Mouse (Mus musculus) midbrain, embryonic 14.5 days (tissue): ENCODE measurements around the gene Qsox1. TPM values are rescaled to one million over a fixed set of nuclear protein-coding genes. Genes with fewer than 3 reads are reported as not detected.

ENCODE experiments used
- ATAC-seq: fragments of 200-750 bp; cut with Nextera tagmentation; 2 replicates; pipeline ENCODE4 v1.8.0; 2017; ENCODE audit warnings: moderate number of reproducible peaks, moderate library complexity; ENCODE audit not compliant: low FRiP score, low TSS enrichment
- DNase-seq: peaks from one replicate; pipeline ENCODE4 v3.0.0-alpha.2; 2015
- H3K27ac ChIP-seq: fragments of 300-500 bp; sonication (generic); replicated peaks from 2 replicates; pipeline ENCODE4 v1.5.1; 2014; ENCODE audit warnings: mild to moderate bottlenecking, low read depth, low read length, moderate library complexity
- H3K27me3 ChIP-seq: fragments of 300-500 bp; sonication (generic); 2 replicates; pipeline ENCODE4 v1.6.1; 2014; ENCODE audit warnings: low read length, control low read depth, mixed read lengths; ENCODE audit not compliant: control insufficient read depth, insufficient read depth
- H3K36me3 ChIP-seq: fragments of 300-500 bp; sonication (generic); 2 replicates; pipeline ENCODE4 v1.6.1; 2014; ENCODE audit warnings: low read length, control low read depth; ENCODE audit not compliant: control insufficient read depth, insufficient read depth
- H3K4me1 ChIP-seq: fragments of 300-500 bp; sonication (generic); 2 replicates; pipeline ENCODE4 v1.6.1; 2014; ENCODE audit warnings: mild to moderate bottlenecking, antibody characterized with exemption, low read length, control low read depth; ENCODE audit not compliant: control insufficient read depth, insufficient read depth
- H3K4me2 ChIP-seq: fragments of 300-500 bp; sonication (generic); 2 replicates; pipeline ENCODE4 v1.6.1; 2014; ENCODE audit warnings: mild to moderate bottlenecking, low read length, moderate library complexity
- H3K4me3 ChIP-seq: fragments of 300-500 bp; sonication (generic); replicated peaks from 2 replicates; pipeline ENCODE4 v1.5.1; 2014; ENCODE audit warnings: low read depth, low read length
- H3K9ac ChIP-seq: fragments of 300-500 bp; sonication (generic); replicated peaks from 2 replicates; pipeline ENCODE4 v1.6.1; 2014; ENCODE audit warnings: mild to moderate bottlenecking, low read length, moderate library complexity
- H3K9me3 ChIP-seq: fragments of 300-500 bp; sonication (generic); 2 replicates; pipeline ENCODE4 v1.6.1; 2016; ENCODE audit warnings: low read length, control low read depth, mixed read lengths; ENCODE audit not compliant: control insufficient read depth
- WGBS: fragments of 180-500 bp; shearing (Covaris S2); extraction: QIAGEN DNeasy Blood & Tissue Kit; methylation state at CpG from one replicate; pipeline ENCODE4 v1.1.7; 2014; 5-methylcytosine and 5-hydroxymethylcytosine counted together
- polyA plus RNA-seq: library from polyadenylated mRNA; unstranded; fragments of >200 nt; fragmentation: Nextera tagmentation; extraction: Ambion mirVana; gene quantifications from 2 replicates; pipeline ENCODE4 v1.2.1, GENCODE M21; 2014

Gene Qsox1
- polyA plus RNA-seq, 1 experiment from 2014 or later, result 7.6 TPM

DNA sequence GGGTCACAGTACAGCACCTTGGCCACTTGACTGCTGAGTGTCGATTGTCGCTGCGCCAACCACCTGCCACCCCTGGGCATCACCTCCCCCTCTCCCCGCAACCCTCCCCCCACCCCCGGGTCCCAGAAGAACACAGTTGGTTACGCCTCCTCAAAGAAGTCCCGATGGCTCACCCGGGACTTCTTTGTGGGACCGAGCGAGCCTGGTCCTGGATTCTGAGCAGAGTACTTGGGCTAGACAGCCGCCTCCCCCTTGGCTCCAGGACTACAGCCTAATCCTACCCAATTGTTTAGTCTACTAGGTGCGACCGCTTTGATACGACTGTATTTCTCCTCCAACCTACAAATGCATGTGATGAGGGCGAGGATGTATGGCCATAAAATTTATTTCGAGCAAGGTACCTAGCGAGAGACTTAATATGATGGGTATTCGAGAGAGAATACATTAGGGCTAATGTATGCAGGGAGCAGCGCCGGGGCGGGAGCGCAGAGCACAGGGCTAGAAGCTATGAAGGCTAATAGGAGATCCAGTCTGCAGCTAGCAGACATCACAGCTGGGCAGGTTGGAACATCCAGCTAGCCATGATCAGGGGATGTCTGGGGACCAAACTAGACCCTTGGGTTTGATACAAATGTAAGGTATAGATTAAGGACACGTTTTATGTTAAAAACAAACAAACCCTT lies 83.4 kb downstream of the Qsox1 start:
- Histone ChIP-seq H3K36me3 (no peaks in the 10 kb centered on the region), H3K9ac (no peak overlapping the region), H3K27me3 (peaks cover 91% of the 10 kb centered on the region), H3K4me1 (peaks cover 9% of the 10 kb centered on the region; the same call in 1 of the 2 replicates), H3K9me3 (peaks cover 2% of the 10 kb centered on the region; the same call in 1 of the 2 replicates), H3K4me2 (peak overlapping the region; percentile 45), H3K4me3 (peak overlapping the region; percentile 14; the same call in 1 of the 2 replicates), H3K27ac (no peak overlapping the region)
- under 1% methylated on average over 23 of the region's 23 CpGs for WGBS
- no peak for ATAC-seq
- DNase-seq, result peak; percentile 64

DNA sequence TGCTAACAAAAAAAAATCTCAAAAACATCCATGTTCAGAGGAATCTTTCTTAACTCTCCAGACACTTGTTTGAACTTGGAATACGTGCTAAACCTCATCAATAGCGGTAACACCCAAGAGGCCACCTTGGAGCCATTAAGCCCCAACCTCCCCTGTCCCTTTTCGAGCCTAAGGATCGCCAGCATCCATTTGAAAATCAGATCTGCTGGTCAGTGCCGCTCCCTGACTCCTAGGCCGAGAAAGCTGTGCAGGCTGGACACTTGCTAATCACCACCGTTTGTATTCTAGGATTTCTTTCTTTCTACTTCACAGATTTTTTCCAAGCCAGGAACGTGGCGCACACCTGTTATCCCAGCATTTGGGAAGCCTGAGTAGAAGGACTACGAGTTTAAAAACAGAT lies 84.9 kb downstream of the Qsox1 start:
- H3K4me3 ChIP-seq, result no peak overlapping the region
- H3K4me2 ChIP-seq, result no peak overlapping the region
- peaks cover 9% of the 10 kb centered on the region; the same call in 1 of the 2 replicates for H3K4me1 ChIP-seq
- no peak for ATAC-seq
- H3K27me3 ChIP-seq, result peaks cover 91% of the 10 kb centered on the region
- DNase-seq, result no peak
- no peaks in the 10 kb centered on the region for H3K36me3 ChIP-seq
- H3K9me3 ChIP-seq, result peaks cover 2% of the 10 kb centered on the region; the same call in 1 of the 2 replicates
- WGBS, result 22% methylated on average over 10 of the region's 10 CpGs
- H3K27ac ChIP-seq, result no peak overlapping the region
- no peak overlapping the region for H3K9ac ChIP-seq

Other genes with a start within 250 kb of the Qsox1 start
- 1.8 and 3.5 TPM in 2 replicates for gene Lhx4, start 61.2 kb downstream of the Qsox1 start, polyA plus RNA-seq
- 14.6 and 16.0 TPM in 2 replicates for gene Cep350, start 160.4 kb upstream of the Qsox1 start, polyA plus RNA-seq
- gene Tor1aip2, start 222.5 kb upstream of the Qsox1 start, polyA plus RNA-seq, result 64.8 and 78.1 TPM in 2 replicates
- 19.0 and 21.5 TPM in 2 replicates for gene Tor1aip1, start 223.6 kb upstream of the Qsox1 start, polyA plus RNA-seq